Mouse (Mus musculus): ENCODE measurements around the gene Ehd1.

- TF ChIP-seq EP300 (optimal IDR thresholded peaks at IDR 0.05) (no peak), CTCF (IDR thresholded peaks at IDR 0.05; ENCODE audit: low read depth) (peak; percentile 71)
Observed at GRCm38 (mm10) chr19:6334673-6335457, 58.3 kb downstream of the Ehd1 start, which contains the start of gene Men1.
